In the genomic region with DNA sequence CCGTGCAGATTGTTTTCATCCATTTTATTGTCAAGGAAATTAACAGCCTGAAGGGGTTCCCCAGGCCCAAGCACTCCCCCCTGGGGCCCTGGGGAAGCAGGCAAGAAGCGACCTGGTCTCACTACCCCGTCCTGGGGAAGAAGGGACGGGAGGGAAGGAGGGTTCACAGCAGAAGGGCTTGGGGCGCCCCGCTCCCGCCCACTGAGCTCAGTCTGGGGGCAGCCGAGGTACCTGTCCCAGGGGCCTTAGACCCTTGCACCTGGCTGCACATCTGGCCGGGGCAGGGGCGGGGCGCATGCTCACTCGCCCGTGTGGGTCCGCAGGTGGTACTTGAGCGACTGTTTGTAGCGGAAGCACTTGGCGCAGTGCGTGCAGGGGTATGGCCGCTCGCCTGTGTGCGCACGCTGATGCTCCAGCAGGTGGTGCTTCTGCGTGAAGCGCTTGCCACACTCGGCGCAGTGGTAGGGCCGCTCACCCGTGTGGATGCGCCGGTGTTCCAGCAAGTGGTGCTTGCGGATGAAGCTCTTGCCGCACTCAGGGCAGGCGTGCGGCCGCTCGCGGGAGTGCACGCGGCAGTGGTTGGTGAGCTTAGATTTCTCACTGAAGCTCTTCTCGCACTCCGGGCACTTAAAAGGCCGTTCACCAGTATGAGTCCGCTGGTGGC, we compare ENCODE assay signal across 8 mouse cellular contexts. TPM values are rescaled to one million over a fixed set of nuclear protein-coding genes. Genes with fewer than 3 reads are reported as not detected.
DNase-seq lines count a peak whose midpoint lies in the region; ATAC-seq and TF ChIP-seq lines count a peak whose summit lies in the region.

No protein-coding gene starts in this region.

- ATAC-seq in lung, embryonic 15.5 days (ENCODE audit: borderline replicate concordance, extremely low read depth, low FRiP score, low TSS enrichment) = peak; percentile 46; the same call in 1 of the 2 replicates
- peak; percentile 54; the same call in 1 of the 2 replicates for ATAC-seq in hindbrain, embryonic 12.5 days (ENCODE audit: low FRiP score)
- no peak for ATAC-seq in inflammation-experienced regulatory T-cells, adult 6 months

- no peak overlapping the region for H3K4me2 ChIP-seq in lung, embryonic 15.5 days
- no peak overlapping the region for H3K4me2 ChIP-seq in hindbrain, embryonic 12.5 days (replicated peaks)

- no peak for DNase-seq in lung, postnatal 14 days
- peak; percentile 60 for DNase-seq in cerebellum, adult 9-10 months
- no peak for DNase-seq in adrenal gland, adult 8-10 months
- DNase-seq in adrenal gland, adult 2 months = no peak

- H3K27ac ChIP-seq in lung, embryonic 15.5 days = no peak overlapping the region
- no peak overlapping the region for H3K27ac ChIP-seq in hindbrain, embryonic 12.5 days
- H3K27ac ChIP-seq in testis, adult 2 months (ENCODE audit: control insufficient read depth, insufficient read depth, low read depth, low read length) = no peak overlapping the region

- no peak overlapping the region for H3K9ac ChIP-seq in lung, embryonic 15.5 days
- no peak overlapping the region for H3K9ac ChIP-seq in hindbrain, embryonic 12.5 days

- no peak overlapping the region for H3K4me3 ChIP-seq in lung, embryonic 15.5 days
- no peak overlapping the region for H3K4me3 ChIP-seq in hindbrain, embryonic 12.5 days
- H3K4me3 ChIP-seq in testis, adult 2 months (ENCODE audit: control insufficient read depth, low read depth, low read length) = peak overlapping the region; percentile 64

- peaks cover 19% of the 10 kb centered on the region for H3K9me3 ChIP-seq in lung, embryonic 15.5 days
- peaks cover 20% of the 10 kb centered on the region for H3K9me3 ChIP-seq in hindbrain, embryonic 12.5 days (replicated peaks)

- H3K36me3 ChIP-seq in lung, embryonic 15.5 days = peaks cover 70% of the 10 kb centered on the region
- H3K36me3 ChIP-seq in hindbrain, embryonic 12.5 days = peaks cover 72% of the 10 kb centered on the region
- H3K36me3 ChIP-seq in testis, adult 2 months (ENCODE audit: control insufficient read depth, insufficient read depth, low read length) = no peaks in the 10 kb centered on the region

- TF ChIP-seq POLR2A in testis, adult 2 months (IDR thresholded peaks at IDR 0.05; ENCODE audit: control insufficient read depth, low read depth, low read length) = no peak

- no peak for TF ChIP-seq CTCF in testis, adult 2 months (IDR thresholded peaks at IDR 0.05; ENCODE audit: control insufficient read depth, insufficient read depth, insufficient replicate concordance, low read depth, low read length)

- 83% methylated on average over 43 of the region's 43 CpGs for WGBS in lung, embryonic 15.5 days
- 74% methylated on average over 43 of the region's 43 CpGs for WGBS in hindbrain, embryonic 12.5 days

- no peaks in the 10 kb centered on the region for H3K4me1 ChIP-seq in lung, embryonic 15.5 days
- peaks cover 3% of the 10 kb centered on the region; the same call in 1 of the 2 replicates for H3K4me1 ChIP-seq in hindbrain, embryonic 12.5 days
- H3K4me1 ChIP-seq in testis, adult 2 months (ENCODE audit: control insufficient read depth, insufficient read depth, low read length) = peaks cover 20% of the 10 kb centered on the region

- no peaks in the 10 kb centered on the region for H3K27me3 ChIP-seq in lung, embryonic 15.5 days
- H3K27me3 ChIP-seq in hindbrain, embryonic 12.5 days = no peaks in the 10 kb centered on the region
- H3K27me3 ChIP-seq in testis, adult 2 months (ENCODE audit: control insufficient read depth, insufficient read depth, low read length) = no peaks in the 10 kb centered on the region

RNA-seq across cellular contexts. Expression of gene Zfp777, which starts 24.2 kb away (rescaled TPM):
- polyA plus RNA-seq in lung, embryonic 15.5 days (2015; fragmentation: Nextera tagmentation; extraction: Ambion mirVana) = 7.8 and 8.2 TPM in 2 replicates
- polyA plus RNA-seq in hindbrain, embryonic 12.5 days (2016; fragmentation: Nextera tagmentation; extraction: Ambion mirVana) = 10.7 and 11.1 TPM in 2 replicates
- polyA plus RNA-seq in testis, adult 2 months (2012; rRNA removed) = 3.0 and 5.2 TPM in 2 replicates
- total RNA-seq in adrenal gland, adult 8-10 months (2022) = 10 to 100 TPM; 23.9 to 31.1 (median 27.5) TPM
- total RNA-seq in adrenal gland, adult 2 months (2021) = 10 to 100 TPM; 20.1 to 24.3 TPM
- 20.3 and 23.4 TPM in 2 replicates for polyA plus RNA-seq in adrenal gland, adult 2 months (2012; rRNA removed)
- 1 to 10 TPM; 4.1 to 6.5 (median 5.7) TPM for polyA plus RNA-seq in inflammation-experienced regulatory T-cells, adult 6 months (2017; shearing (Covaris generic))
